Mouse (Mus musculus) MN1 (cell line): Measurements from ENCODE around the gene Tmprss11g.

ENCODE experiments used
- DNase-seq: peaks from one replicate; pipeline ENCODE4 v3.0.0-alpha.2; 2016; ENCODE audit warnings: low spot score

Tmprss11g gene

GRCm38 (mm10) chr5:86518500-86518899 is at the start of gene Tmprss11g:
TSS of gene Tmprss11g (minus strand) at chr5:86518600.
- no peak for DNase-seq

- DNase-seq, result no peak
Observed at GRCm38 (mm10) chr5:86546693-86547092, 28.3 kb upstream of the Tmprss11g start.

GRCm38 (mm10) chr5:86540601-86541000 is 22.2 kb upstream of the Tmprss11g start:
- no peak for DNase-seq

GRCm38 (mm10) chr5:86528725-86529124 is 10.3 kb upstream of the Tmprss11g start:
- no peak for DNase-seq

GRCm38 (mm10) chr5:86511538-86511937 is 6.9 kb downstream of the Tmprss11g start:
- no peak for DNase-seq

- DNase-seq, result no peak
Observed at GRCm38 (mm10) chr5:86493453-86493852, 24.9 kb downstream of the Tmprss11g start.

- DNase-seq, result peak; percentile 20
Observed at GRCm38 (mm10) chr5:86482562-86482961, 35.8 kb downstream of the Tmprss11g start.

- DNase-seq, result no peak
Observed at GRCm38 (mm10) chr5:86482031-86482430, 36.4 kb downstream of the Tmprss11g start.

GRCm38 (mm10) chr5:86473859-86474258 is 44.5 kb downstream of the Tmprss11g start:
- no peak for DNase-seq

- DNase-seq, result no peak
Observed at GRCm38 (mm10) chr5:86468890-86469289, 49.5 kb downstream of the Tmprss11g start, which contains the start of gene Tmprss11a. TSS of gene Tmprss11a (minus strand) at chr5:86468990.

- no peak for DNase-seq
Observed at GRCm38 (mm10) chr5:86439306-86439705, 79.1 kb downstream of the Tmprss11g start.

- no peak for DNase-seq
Observed at GRCm38 (mm10) chr5:86438548-86438947, 79.9 kb downstream of the Tmprss11g start.
